Mouse (Mus musculus) forebrain, embryonic 12.5 days (tissue): Measurements from ENCODE around the gene Tfcp2l1. TPM values are rescaled to one million over a fixed set of nuclear protein-coding genes. Genes with fewer than 3 reads are reported as not detected.

Experiments used
- ATAC-seq: fragments of 200-750 bp; cut with Nextera tagmentation; 2 replicates; pipeline ENCODE4 v1.8.0; 2017; ENCODE audit warnings: moderate TSS enrichment; ENCODE audit not compliant: low FRiP score
- H3K27ac ChIP-seq: fragments of 300-500 bp; sonication (generic); 2 replicates; pipeline ENCODE4 v1.5.1; 2016; ENCODE audit warnings: mild to moderate bottlenecking
- H3K27me3 ChIP-seq: fragments of 300-500 bp; sonication (generic); 2 replicates; pipeline ENCODE4 v1.6.1; 2016; ENCODE audit warnings: mild to moderate bottlenecking
- H3K36me3 ChIP-seq: fragments of 300-500 bp; sonication (generic); replicated peaks from 2 replicates; pipeline ENCODE4 v1.6.1; 2016; ENCODE audit warnings: mild to moderate bottlenecking
- H3K4me1 ChIP-seq: fragments of 300-500 bp; sonication (generic); 2 replicates; pipeline ENCODE4 v1.6.1; 2016
- H3K4me2 ChIP-seq: fragments of 300-500 bp; sonication (generic); 2 replicates; pipeline ENCODE4 v1.6.1; 2016; ENCODE audit warnings: mild to moderate bottlenecking, moderate library complexity
- H3K4me3 ChIP-seq: fragments of 300-500 bp; sonication (generic); replicated peaks from 2 replicates; pipeline ENCODE4 v1.5.1; 2016; ENCODE audit warnings: mild to moderate bottlenecking
- H3K9ac ChIP-seq: fragments of 300-500 bp; sonication (generic); 2 replicates; pipeline ENCODE4 v1.6.1; 2016; ENCODE audit warnings: mild to moderate bottlenecking
- H3K9me3 ChIP-seq: fragments of 300-500 bp; sonication (generic); 2 replicates; pipeline ENCODE4 v1.6.1; 2016
- WGBS: fragments of 180-500 bp; shearing (Covaris S2); methylation state at CpG from one replicate; pipeline ENCODE4 v1.1.7; 2016; 5-methylcytosine and 5-hydroxymethylcytosine counted together
- polyA plus RNA-seq: library from polyadenylated mRNA; unstranded; fragments of >200 nt; fragmentation: Nextera tagmentation; extraction: Ambion mirVana; gene quantifications from 2 replicates; pipeline ENCODE4 v1.2.1, GENCODE M21; 2016

Tfcp2l1 gene
- polyA plus RNA-seq, 1 experiment from 2014 or later: 0.13 TPM

GRCm38 (mm10) chr1:118625921-118626320 is 1.8 kb upstream of the Tfcp2l1 start:
- Histone ChIP-seq H3K4me2 (no peak overlapping the region), H3K27ac (no peak overlapping the region), H3K4me3 (no peak overlapping the region), H3K4me1 (peaks cover 12% of the 10 kb centered on the region; the same call in 1 of the 2 replicates), H3K9me3 (no peaks in the 10 kb centered on the region), H3K36me3 (no peaks in the 10 kb centered on the region), H3K9ac (no peak overlapping the region), H3K27me3 (peaks cover 42% of the 10 kb centered on the region)
- ATAC-seq: no peak
- 55% methylated on average over 2 of the region's 2 CpGs for WGBS

GRCm38 (mm10) chr1:118626452-118626851 is 1.3 kb upstream of the Tfcp2l1 start:
- Histone ChIP-seq H3K27ac (no peak overlapping the region), H3K9ac (no peak overlapping the region), H3K4me1 (peaks cover 12% of the 10 kb centered on the region; the same call in 1 of the 2 replicates), H3K9me3 (no peaks in the 10 kb centered on the region), H3K36me3 (no peaks in the 10 kb centered on the region), H3K4me3 (no peak overlapping the region), H3K4me2 (no peak overlapping the region), H3K27me3 (peaks cover 42% of the 10 kb centered on the region)
- WGBS: 85% methylated on average over 2 of the region's 2 CpGs
- no peak for ATAC-seq

- no peak overlapping the region for H3K27ac ChIP-seq
- H3K27me3 ChIP-seq: peaks cover 13% of the 10 kb centered on the region
- H3K9me3 ChIP-seq: no peaks in the 10 kb centered on the region
- no peak for ATAC-seq
- peaks cover 2% of the 10 kb centered on the region; the same call in 1 of the 2 replicates for H3K4me1 ChIP-seq
- WGBS: 77% methylated on average over 4 of the region's 4 CpGs
- H3K9ac ChIP-seq: no peak overlapping the region
- H3K4me2 ChIP-seq: no peak overlapping the region
- H3K4me3 ChIP-seq: no peak overlapping the region
- no peaks in the 10 kb centered on the region for H3K36me3 ChIP-seq
These were observed 5.8 kb downstream of the Tfcp2l1 start for GRCm38 (mm10) chr1:118633415-118633980.

GRCm38 (mm10) chr1:118642296-118642999 is 14.7 kb downstream of the Tfcp2l1 start:
- no peaks in the 10 kb centered on the region for H3K27me3 ChIP-seq
- no peaks in the 10 kb centered on the region for H3K9me3 ChIP-seq
- no peak for ATAC-seq
- H3K27ac ChIP-seq: no peak overlapping the region
- H3K4me3 ChIP-seq: no peak overlapping the region
- H3K4me2 ChIP-seq: no peak overlapping the region
- no peak overlapping the region for H3K9ac ChIP-seq
- no peaks in the 10 kb centered on the region for H3K36me3 ChIP-seq
- WGBS: 77% methylated on average over 2 of the region's 2 CpGs
- no peaks in the 10 kb centered on the region for H3K4me1 ChIP-seq

GRCm38 (mm10) chr1:118643138-118643979 is 15.6 kb downstream of the Tfcp2l1 start:
- H3K4me3 ChIP-seq: no peak overlapping the region
- no peaks in the 10 kb centered on the region for H3K9me3 ChIP-seq
- H3K27me3 ChIP-seq: no peaks in the 10 kb centered on the region
- 64% methylated on average over 9 of the region's 9 CpGs for WGBS
- no peak for ATAC-seq
- H3K36me3 ChIP-seq: no peaks in the 10 kb centered on the region
- H3K4me1 ChIP-seq: no peaks in the 10 kb centered on the region
- no peak overlapping the region for H3K9ac ChIP-seq
- no peak overlapping the region for H3K27ac ChIP-seq
- no peak overlapping the region for H3K4me2 ChIP-seq

GRCm38 (mm10) chr1:118645701-118646100 is 18.0 kb downstream of the Tfcp2l1 start:
- H3K9me3 ChIP-seq: no peaks in the 10 kb centered on the region
- no peaks in the 10 kb centered on the region for H3K36me3 ChIP-seq
- H3K27ac ChIP-seq: no peak overlapping the region
- H3K4me1 ChIP-seq: peaks cover 5% of the 10 kb centered on the region; the same call in 1 of the 2 replicates
- H3K4me2 ChIP-seq: no peak overlapping the region
- ATAC-seq: no peak
- H3K27me3 ChIP-seq: no peaks in the 10 kb centered on the region
- no peak overlapping the region for H3K9ac ChIP-seq
- WGBS: 69% methylated on average over 4 of the region's 4 CpGs
- no peak overlapping the region for H3K4me3 ChIP-seq

- Histone ChIP-seq H3K4me3 (no peak overlapping the region), H3K27ac (no peak overlapping the region), H3K4me1 (peaks cover 12% of the 10 kb centered on the region; the same call in 1 of the 2 replicates), H3K9ac (no peak overlapping the region), H3K27me3 (no peaks in the 10 kb centered on the region), H3K4me2 (no peak overlapping the region), H3K9me3 (no peaks in the 10 kb centered on the region), H3K36me3 (no peaks in the 10 kb centered on the region)
- WGBS: 41% methylated on average over 3 of the region's 3 CpGs
- no peak for ATAC-seq
These were observed 20.3 kb downstream of the Tfcp2l1 start for GRCm38 (mm10) chr1:118648015-118648414.

GRCm38 (mm10) chr1:118649933-118650770 is 22.4 kb downstream of the Tfcp2l1 start:
- H3K4me3 ChIP-seq: no peak overlapping the region
- no peaks in the 10 kb centered on the region for H3K9me3 ChIP-seq
- no peaks in the 10 kb centered on the region for H3K36me3 ChIP-seq
- H3K4me2 ChIP-seq: no peak overlapping the region
- H3K4me1 ChIP-seq: peaks cover 12% of the 10 kb centered on the region; the same call in 1 of the 2 replicates
- H3K9ac ChIP-seq: no peak overlapping the region
- no peak for ATAC-seq
- WGBS: 68% methylated on average over 9 of the region's 9 CpGs
- no peaks in the 10 kb centered on the region for H3K27me3 ChIP-seq
- no peak overlapping the region for H3K27ac ChIP-seq

- Histone ChIP-seq H3K4me1 (peaks cover 12% of the 10 kb centered on the region; the same call in 1 of the 2 replicates), H3K4me2 (no peak overlapping the region), H3K27me3 (no peaks in the 10 kb centered on the region), H3K9me3 (no peaks in the 10 kb centered on the region), H3K27ac (no peak overlapping the region), H3K36me3 (no peaks in the 10 kb centered on the region), H3K4me3 (no peak overlapping the region), H3K9ac (no peak overlapping the region)
- ATAC-seq: no peak
- 20% methylated on average over 2 of the region's 3 CpGs for WGBS
These were observed 23.0 kb downstream of the Tfcp2l1 start for GRCm38 (mm10) chr1:118650771-118651080.

GRCm38 (mm10) chr1:118658716-118659115 is 31.0 kb downstream of the Tfcp2l1 start:
- Histone ChIP-seq H3K9me3 (no peaks in the 10 kb centered on the region), H3K27me3 (no peaks in the 10 kb centered on the region), H3K36me3 (no peaks in the 10 kb centered on the region), H3K4me1 (no peaks in the 10 kb centered on the region), H3K4me2 (no peak overlapping the region), H3K9ac (no peak overlapping the region), H3K27ac (no peak overlapping the region), H3K4me3 (no peak overlapping the region)
- 83% methylated on average over 6 of the region's 6 CpGs for WGBS
- no peak for ATAC-seq

GRCm38 (mm10) chr1:118660880-118661465 is 33.2 kb downstream of the Tfcp2l1 start:
- no peak overlapping the region for H3K9ac ChIP-seq
- H3K4me3 ChIP-seq: no peak overlapping the region
- no peak for ATAC-seq
- no peak overlapping the region for H3K27ac ChIP-seq
- no peaks in the 10 kb centered on the region for H3K9me3 ChIP-seq
- H3K36me3 ChIP-seq: no peaks in the 10 kb centered on the region
- WGBS: 82% methylated on average over 3 of the region's 3 CpGs
- H3K4me1 ChIP-seq: no peaks in the 10 kb centered on the region
- no peak overlapping the region for H3K4me2 ChIP-seq
- H3K27me3 ChIP-seq: no peaks in the 10 kb centered on the region
